Mouse (Mus musculus) erythroid progenitor cell, adult 5-6 weeks (primary cell): ENCODE data around the gene Pgap3. TPM values are rescaled to one million over a fixed set of nuclear protein-coding genes. Genes with fewer than 3 reads are reported as not detected.
A peak's percentile ranks its signal among the peaks of the same experiment; 100 is the strongest.

ENCODE experiments used
- ATAC-seq: replicated peaks from 2 replicates; pipeline ENCODE4 v1.8.0; 2016; ENCODE audit warnings: moderate number of reproducible peaks, mild to moderate bottlenecking, moderate TSS enrichment, inconsistent platforms; ENCODE audit not compliant: poor library complexity, low FRiP score, severe bottlenecking
- total RNA-seq, 2 experiments: library from RNA; stranded (forward) in 1 of 2; stranded (reverse) in 1 of 2; fragments of 150-400 nt in 1 of 2; fragments of 186-747, 209-891 nt in 1 of 2; gene quantifications; 2 replicates each; pipeline versions ENCODE4 v1.2.3 to v1.2.4; 2015 to 2017; ENCODE audit warnings: low replicate concordance in 2 of 2

Pgap3 gene
- total RNA-seq, 2 experiments from 2014 or later, result 2.4 to 3.4 TPM

GRCm38 (mm10) chr11:98413731-98414130 is 13.4 kb upstream of the Pgap3 start:
- ATAC-seq, result no peak

- no peak for ATAC-seq
Observed at GRCm38 (mm10) chr11:98412797-98413301, 12.6 kb upstream of the Pgap3 start.

GRCm38 (mm10) chr11:98412273-98412796 is 12.0 kb upstream of the Pgap3 start, which contains the start of gene Erbb2:
Gene Erbb2, plus strand, starts transcription at chr11:98412470.
- ATAC-seq, result no peak

GRCm38 (mm10) chr11:98409341-98409822 is 9.1 kb upstream of the Pgap3 start:
- ATAC-seq, result no peak

- no peak for ATAC-seq
Observed at GRCm38 (mm10) chr11:98408872-98409271, 8.6 kb upstream of the Pgap3 start.

GRCm38 (mm10) chr11:98406621-98407020 is 6.3 kb upstream of the Pgap3 start:
- no peak for ATAC-seq

- no peak for ATAC-seq
Observed at GRCm38 (mm10) chr11:98400816-98401215, 526 bp upstream of the Pgap3 start.

GRCm38 (mm10) chr11:98397946-98398345 is 2.3 kb downstream of the Pgap3 start:
- no peak for ATAC-seq

GRCm38 (mm10) chr11:98395041-98395440 is 5.2 kb downstream of the Pgap3 start:
- ATAC-seq, result peak; percentile 21

- ATAC-seq, result no peak
Observed at GRCm38 (mm10) chr11:98394301-98394700, 6.0 kb downstream of the Pgap3 start.

GRCm38 (mm10) chr11:98393317-98393716 is 7.0 kb downstream of the Pgap3 start:
- peak; percentile 70 for ATAC-seq

GRCm38 (mm10) chr11:98392645-98393044 is 7.6 kb downstream of the Pgap3 start:
- peak; percentile 87 for ATAC-seq

- no peak for ATAC-seq
Observed at GRCm38 (mm10) chr11:98392034-98392433, 8.3 kb downstream of the Pgap3 start.

GRCm38 (mm10) chr11:98390141-98390540 is 10.1 kb downstream of the Pgap3 start:
- no peak for ATAC-seq

GRCm38 (mm10) chr11:98389221-98389780 is 11.0 kb downstream of the Pgap3 start:
- no peak for ATAC-seq

- no peak for ATAC-seq
Observed at GRCm38 (mm10) chr11:98388282-98388681, 12.0 kb downstream of the Pgap3 start.

- ATAC-seq, result no peak
Observed at GRCm38 (mm10) chr11:98387056-98387577, 13.2 kb downstream of the Pgap3 start.

- ATAC-seq, result no peak
Observed at GRCm38 (mm10) chr11:98386596-98386995, 13.7 kb downstream of the Pgap3 start.

- ATAC-seq, result no peak
Observed at GRCm38 (mm10) chr11:98385638-98386585, 14.4 kb downstream of the Pgap3 start, which contains the start of gene Pnmt. Gene Pnmt, plus strand, starts transcription at chr11:98386450.
